Mouse (Mus musculus): ENCODE measurements around the gene Agbl4. TPM values are rescaled to one million over a fixed set of nuclear protein-coding genes. Genes with fewer than 3 reads are reported as not detected.

The Agbl4 gene
- polyA plus RNA-seq, 1 experiment from 2014 or later = 2.7 TPM

DNA sequence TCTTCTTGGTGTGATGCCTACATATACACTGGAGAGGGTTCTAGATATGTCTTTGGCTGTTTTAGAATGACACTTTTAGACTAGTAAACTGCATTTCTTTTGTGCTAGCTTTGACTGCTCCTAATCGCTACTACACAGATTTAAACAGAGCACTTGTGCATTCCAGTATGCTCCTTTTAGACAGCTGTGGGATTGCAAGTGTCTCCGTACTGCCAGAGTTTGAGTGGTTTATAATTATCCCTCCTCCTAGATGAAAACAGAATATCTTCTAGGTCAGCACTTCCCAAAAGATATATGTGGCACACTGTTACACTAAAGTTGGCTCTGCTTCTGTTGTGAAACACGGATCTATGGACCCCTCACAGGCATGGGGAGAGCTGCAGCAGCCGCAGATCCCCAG is 935.4 kb downstream of the Agbl4 start:
- Histone ChIP-seq H3K4me1 (replicated peaks; ENCODE audit: control insufficient read depth, insufficient read depth, low read length) (no peaks in the 10 kb centered on the region), H3K27me3 (replicated peaks; ENCODE audit: control insufficient read depth, insufficient read depth, low read length) (no peaks in the 10 kb centered on the region), H3K9ac (replicated peaks; ENCODE audit: low read depth, low read length) (no peak overlapping the region), H3K4me3 (replicated peaks; ENCODE audit: low read length) (no peak overlapping the region), H3K4me2 (ENCODE audit: low read length) (no peak overlapping the region), H3K27ac (ENCODE audit: low read length) (no peak overlapping the region), H3K9me3 (ENCODE audit: control insufficient read depth, low read length) (no peaks in the 10 kb centered on the region), H3K36me3 (ENCODE audit: control insufficient read depth, insufficient read depth) (no peaks in the 10 kb centered on the region)
- no peak for ATAC-seq
- WGBS = 85% methylated on average over 4 of the region's 4 CpGs

DNA sequence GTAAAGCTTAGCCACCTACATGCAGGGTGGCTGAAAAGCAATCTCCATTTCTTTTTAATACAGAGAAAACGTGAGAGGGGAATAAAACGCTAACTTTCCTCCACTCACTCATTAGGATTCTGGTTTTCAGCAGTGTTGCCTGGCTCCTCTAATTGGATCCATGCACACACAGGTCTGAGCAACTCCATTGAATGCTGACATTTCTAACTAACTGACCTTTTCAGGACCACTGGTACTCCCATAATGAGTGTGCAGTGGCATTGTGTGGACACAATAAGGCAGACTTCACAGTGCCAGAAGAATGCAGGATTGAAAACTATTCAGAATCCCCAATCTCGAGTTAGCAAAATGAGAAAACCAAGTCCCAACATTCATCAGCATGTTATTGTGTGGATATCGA is 952.5 kb downstream of the Agbl4 start:
- WGBS = 2% methylated on average over 4 of the region's 4 CpGs
- ATAC-seq = no peak
- Histone ChIP-seq H3K4me3 (replicated peaks; ENCODE audit: low read length) (no peak overlapping the region), H3K27me3 (replicated peaks; ENCODE audit: control insufficient read depth, insufficient read depth, low read length) (no peaks in the 10 kb centered on the region), H3K36me3 (ENCODE audit: control insufficient read depth, insufficient read depth) (no peaks in the 10 kb centered on the region), H3K4me2 (ENCODE audit: low read length) (no peak overlapping the region), H3K4me1 (replicated peaks; ENCODE audit: control insufficient read depth, insufficient read depth, low read length) (0 out of 2 replicates have a peak, but pooled peaks cover 2% of the 10 kb centered on the region), H3K9me3 (ENCODE audit: control insufficient read depth, low read length) (no peaks in the 10 kb centered on the region), H3K27ac (ENCODE audit: low read length) (no peak overlapping the region), H3K9ac (replicated peaks; ENCODE audit: low read depth, low read length) (no peak overlapping the region)

DNA sequence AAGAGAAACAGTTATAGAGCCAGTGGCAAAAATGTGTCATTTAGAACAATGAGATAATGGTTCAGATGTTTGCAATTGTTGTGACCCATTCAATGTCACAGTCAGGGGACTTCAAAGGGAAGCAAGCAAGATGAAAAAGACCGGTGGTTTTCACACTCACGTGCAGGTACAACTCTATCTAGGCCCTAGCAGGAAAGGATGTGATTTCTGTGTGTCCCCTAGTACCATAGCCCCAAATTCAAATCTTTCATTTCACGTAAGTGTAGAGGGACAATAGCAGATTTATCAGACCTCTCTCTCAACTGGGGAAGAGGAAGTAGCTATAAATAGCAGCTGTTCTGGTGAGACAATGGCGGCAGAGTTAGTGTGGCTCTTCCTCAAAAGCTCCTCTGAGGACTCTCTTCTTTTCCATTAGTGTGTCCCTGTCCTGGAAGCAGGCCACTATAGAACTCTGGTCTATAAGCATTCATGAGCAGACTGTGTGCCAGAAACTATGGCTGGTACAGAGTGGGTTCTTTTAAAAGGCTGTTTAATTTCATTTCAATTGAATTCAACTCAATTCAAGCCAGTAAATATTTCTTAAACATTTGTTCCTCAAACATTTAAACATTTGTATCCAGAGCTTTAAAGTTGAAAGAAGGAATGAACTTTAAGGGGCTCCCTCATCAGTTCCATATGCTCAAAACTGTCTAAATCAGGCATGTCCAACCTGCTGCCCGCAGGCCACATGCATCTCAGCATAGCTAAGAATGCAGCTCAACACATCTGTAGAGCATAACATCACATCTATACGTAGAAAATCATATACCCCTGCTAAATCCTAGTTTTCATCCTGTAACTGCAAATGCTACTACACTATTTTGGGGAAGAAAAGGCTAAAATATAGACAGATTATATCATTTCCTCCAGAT is 953.4 kb downstream of the Agbl4 start:
- no peaks in the 10 kb centered on the region for H3K27me3 ChIP-seq (replicated peaks; ENCODE audit: control insufficient read depth, insufficient read depth, low read length)
- H3K9me3 ChIP-seq (ENCODE audit: control insufficient read depth, low read length) = no peaks in the 10 kb centered on the region
- 38% methylated on average over 6 of the region's 6 CpGs for WGBS
- no peak overlapping the region for H3K4me3 ChIP-seq (replicated peaks; ENCODE audit: low read length)
- ATAC-seq = no peak
- no peaks in the 10 kb centered on the region for H3K36me3 ChIP-seq (ENCODE audit: control insufficient read depth, insufficient read depth)
- no peak overlapping the region for H3K4me2 ChIP-seq (ENCODE audit: low read length)
- H3K9ac ChIP-seq (replicated peaks; ENCODE audit: low read depth, low read length) = no peak overlapping the region
- H3K4me1 ChIP-seq (replicated peaks; ENCODE audit: control insufficient read depth, insufficient read depth, low read length) = 0 out of 2 replicates have a peak, but pooled peaks cover 2% of the 10 kb centered on the region
- no peak overlapping the region for H3K27ac ChIP-seq (ENCODE audit: low read length)

DNA sequence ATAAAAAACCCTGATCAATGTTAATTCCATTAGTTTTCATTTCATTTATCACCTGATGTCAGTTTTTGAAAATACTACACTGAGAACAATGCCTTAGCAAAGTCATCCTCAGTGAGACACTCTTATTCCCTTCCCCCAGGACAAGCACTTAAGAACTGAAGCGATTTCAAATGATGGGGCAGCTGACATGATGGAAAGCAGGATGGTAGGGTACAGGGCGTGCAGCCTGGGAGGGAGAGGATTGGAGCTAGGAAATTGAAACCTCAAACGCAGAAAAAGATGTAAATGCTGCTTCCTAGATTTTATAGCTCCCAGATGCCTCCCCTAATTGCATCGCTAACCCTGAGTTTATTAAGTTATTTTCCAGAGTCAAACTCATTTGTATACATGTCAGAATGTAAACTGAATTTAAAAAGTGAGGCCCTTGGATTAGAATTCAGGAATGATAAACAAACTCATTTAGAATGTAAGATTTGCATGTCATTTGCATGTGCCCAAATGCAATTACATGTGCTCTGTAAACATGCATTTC is 959.2 kb downstream of the Agbl4 start:
- H3K4me2 ChIP-seq (ENCODE audit: low read length) = no peak overlapping the region
- H3K4me3 ChIP-seq (replicated peaks; ENCODE audit: low read length) = no peak overlapping the region
- H3K27ac ChIP-seq (ENCODE audit: low read length) = no peak overlapping the region
- no peak for ATAC-seq
- H3K36me3 ChIP-seq (ENCODE audit: control insufficient read depth, insufficient read depth) = no peaks in the 10 kb centered on the region
- no peaks in the 10 kb centered on the region for H3K4me1 ChIP-seq (replicated peaks; ENCODE audit: control insufficient read depth, insufficient read depth, low read length)
- no peaks in the 10 kb centered on the region for H3K9me3 ChIP-seq (ENCODE audit: control insufficient read depth, low read length)
- H3K27me3 ChIP-seq (replicated peaks; ENCODE audit: control insufficient read depth, insufficient read depth, low read length) = no peaks in the 10 kb centered on the region
- WGBS = 65% methylated on average over 4 of the region's 4 CpGs
- H3K9ac ChIP-seq (replicated peaks; ENCODE audit: low read depth, low read length) = no peak overlapping the region

DNA sequence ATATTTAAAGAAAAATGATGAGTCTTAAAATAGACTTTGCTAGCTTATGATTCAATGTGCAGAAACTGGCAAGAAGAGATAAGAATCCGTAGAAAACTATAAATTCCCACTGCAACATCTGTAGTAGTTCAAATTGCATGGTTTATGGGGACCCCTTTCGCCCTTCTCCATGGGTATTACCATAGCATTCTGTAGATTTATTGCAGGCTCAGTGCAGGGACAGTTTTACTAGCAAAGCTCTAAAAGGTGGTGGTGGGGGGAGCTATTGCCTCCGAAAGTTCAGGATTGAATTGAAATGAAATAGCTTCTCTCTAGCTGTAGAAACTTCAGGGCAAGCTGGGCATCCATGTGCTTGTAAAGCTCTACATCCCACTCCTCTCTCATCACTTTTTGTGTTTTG is 959.7 kb downstream of the Agbl4 start:
- no peak overlapping the region for H3K4me3 ChIP-seq (replicated peaks; ENCODE audit: low read length)
- WGBS = 88% methylated on average over 3 of the region's 3 CpGs
- H3K27me3 ChIP-seq (replicated peaks; ENCODE audit: control insufficient read depth, insufficient read depth, low read length) = no peaks in the 10 kb centered on the region
- H3K27ac ChIP-seq (ENCODE audit: low read length) = no peak overlapping the region
- H3K4me1 ChIP-seq (replicated peaks; ENCODE audit: control insufficient read depth, insufficient read depth, low read length) = no peaks in the 10 kb centered on the region
- no peaks in the 10 kb centered on the region for H3K36me3 ChIP-seq (ENCODE audit: control insufficient read depth, insufficient read depth)
- H3K9ac ChIP-seq (replicated peaks; ENCODE audit: low read depth, low read length) = no peak overlapping the region
- ATAC-seq = no peak
- H3K9me3 ChIP-seq (ENCODE audit: control insufficient read depth, low read length) = no peaks in the 10 kb centered on the region
- H3K4me2 ChIP-seq (ENCODE audit: low read length) = no peak overlapping the region

DNA sequence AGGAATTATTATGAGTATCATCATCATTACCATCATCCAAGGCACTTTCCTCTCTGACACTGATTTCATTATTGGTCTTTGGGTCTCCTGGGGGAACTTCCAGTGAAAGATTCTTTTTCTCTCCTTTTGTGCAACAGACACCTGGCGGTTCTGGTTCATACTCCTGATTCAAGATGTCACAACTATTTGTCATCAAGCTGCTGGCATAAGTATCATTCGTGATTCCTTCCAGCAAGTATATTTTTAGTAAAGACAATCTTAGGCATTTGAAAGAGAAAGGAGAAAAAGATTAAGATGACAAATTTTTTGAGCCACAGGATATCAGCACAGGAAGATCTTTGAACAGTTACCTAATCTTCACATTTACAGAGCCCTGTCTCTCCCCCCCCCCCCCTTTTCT is 966.7 kb downstream of the Agbl4 start:
- Histone ChIP-seq H3K9ac (replicated peaks; ENCODE audit: low read depth, low read length) (no peak overlapping the region), H3K4me1 (replicated peaks; ENCODE audit: control insufficient read depth, insufficient read depth, low read length) (no peaks in the 10 kb centered on the region), H3K4me3 (replicated peaks; ENCODE audit: low read length) (no peak overlapping the region), H3K27ac (ENCODE audit: low read length) (no peak overlapping the region), H3K4me2 (ENCODE audit: low read length) (no peak overlapping the region), H3K27me3 (replicated peaks; ENCODE audit: control insufficient read depth, insufficient read depth, low read length) (no peaks in the 10 kb centered on the region), H3K36me3 (ENCODE audit: control insufficient read depth, insufficient read depth) (no peaks in the 10 kb centered on the region), H3K9me3 (ENCODE audit: control insufficient read depth, low read length) (no peaks in the 10 kb centered on the region)
- ATAC-seq = no peak
- WGBS = 84% methylated on average over 2 of the region's 2 CpGs

DNA sequence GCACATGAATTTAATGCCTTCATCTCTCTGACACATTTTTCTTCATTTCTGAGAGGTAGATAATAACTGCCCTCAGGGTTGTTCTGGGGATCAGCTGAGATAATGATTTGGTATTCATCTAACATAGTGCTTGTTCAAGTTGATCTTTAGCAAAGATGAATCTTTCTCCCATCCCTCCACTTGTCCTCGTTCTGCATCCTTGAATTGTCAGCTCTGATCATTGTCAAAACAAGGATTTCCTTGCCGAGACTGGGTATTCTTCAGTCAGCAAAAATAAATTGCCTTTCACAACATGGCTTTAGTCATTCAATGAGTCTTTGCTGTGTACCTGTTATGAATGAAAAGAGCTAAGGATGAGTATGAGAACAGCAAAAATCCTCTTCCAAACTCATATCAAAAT is 970.3 kb downstream of the Agbl4 start:
- Histone ChIP-seq H3K36me3 (ENCODE audit: control insufficient read depth, insufficient read depth) (no peaks in the 10 kb centered on the region), H3K4me1 (replicated peaks; ENCODE audit: control insufficient read depth, insufficient read depth, low read length) (no peaks in the 10 kb centered on the region), H3K9me3 (ENCODE audit: control insufficient read depth, low read length) (no peaks in the 10 kb centered on the region), H3K9ac (replicated peaks; ENCODE audit: low read depth, low read length) (no peak overlapping the region), H3K4me3 (replicated peaks; ENCODE audit: low read length) (no peak overlapping the region), H3K27ac (ENCODE audit: low read length) (no peak overlapping the region), H3K27me3 (replicated peaks; ENCODE audit: control insufficient read depth, insufficient read depth, low read length) (no peaks in the 10 kb centered on the region), H3K4me2 (ENCODE audit: low read length) (no peak overlapping the region)
- WGBS = 70% methylated on average over 2 of the region's 2 CpGs
- ATAC-seq = no peak

DNA sequence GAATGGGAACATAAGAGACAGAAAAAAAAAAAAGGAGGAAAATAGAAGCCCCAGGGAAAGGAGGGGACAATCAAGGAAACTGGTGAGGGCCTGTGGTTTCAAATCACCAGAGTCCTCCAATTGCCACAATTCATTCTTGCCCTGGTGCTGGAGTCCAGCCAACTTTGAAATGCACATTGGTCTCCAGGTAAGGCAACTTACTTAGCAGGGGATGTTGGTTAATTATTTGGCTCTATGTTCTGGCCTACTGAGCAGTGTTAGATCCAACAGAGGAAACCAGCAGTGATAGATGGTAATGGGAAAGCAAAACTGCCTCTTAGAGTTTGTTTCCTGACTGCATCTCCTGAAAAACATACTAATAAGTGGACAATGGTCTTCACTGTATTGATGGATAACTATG is 979.7 kb downstream of the Agbl4 start:
- Histone ChIP-seq H3K4me2 (ENCODE audit: low read length) (no peak overlapping the region), H3K9me3 (ENCODE audit: control insufficient read depth, low read length) (no peaks in the 10 kb centered on the region), H3K9ac (replicated peaks; ENCODE audit: low read depth, low read length) (no peak overlapping the region), H3K36me3 (ENCODE audit: control insufficient read depth, insufficient read depth) (no peaks in the 10 kb centered on the region), H3K4me1 (replicated peaks; ENCODE audit: control insufficient read depth, insufficient read depth, low read length) (no peaks in the 10 kb centered on the region), H3K27ac (ENCODE audit: low read length) (no peak overlapping the region), H3K27me3 (replicated peaks; ENCODE audit: control insufficient read depth, insufficient read depth, low read length) (no peaks in the 10 kb centered on the region), H3K4me3 (replicated peaks; ENCODE audit: low read length) (no peak overlapping the region)
- ATAC-seq = no peak

DNA sequence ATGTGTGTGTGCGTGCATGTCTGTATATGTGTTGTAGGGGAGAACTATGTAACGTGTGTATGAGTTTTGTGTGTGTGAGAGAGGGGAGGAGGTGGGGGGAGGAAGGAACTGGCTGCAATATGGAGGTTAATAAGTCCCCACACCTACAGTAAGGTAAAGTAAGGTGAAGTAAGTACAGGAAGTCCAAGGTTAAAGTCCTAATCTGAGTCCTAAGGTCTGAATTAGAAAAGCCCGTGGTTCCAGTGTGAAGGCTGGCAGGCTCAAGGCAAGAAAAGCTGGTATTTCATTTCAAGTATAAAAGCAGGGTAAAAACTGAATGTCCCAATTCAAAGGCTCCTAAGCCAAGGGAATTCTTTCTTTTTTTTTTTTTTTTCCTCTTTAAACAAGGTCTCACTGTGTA is 980.6 kb downstream of the Agbl4 start:
- no peaks in the 10 kb centered on the region for H3K36me3 ChIP-seq (ENCODE audit: control insufficient read depth, insufficient read depth)
- 87% methylated on average over 3 of the region's 3 CpGs for WGBS
- H3K4me1 ChIP-seq (replicated peaks; ENCODE audit: control insufficient read depth, insufficient read depth, low read length) = no peaks in the 10 kb centered on the region
- no peak overlapping the region for H3K4me3 ChIP-seq (replicated peaks; ENCODE audit: low read length)
- H3K4me2 ChIP-seq (ENCODE audit: low read length) = no peak overlapping the region
- no peaks in the 10 kb centered on the region for H3K27me3 ChIP-seq (replicated peaks; ENCODE audit: control insufficient read depth, insufficient read depth, low read length)
- no peak overlapping the region for H3K9ac ChIP-seq (replicated peaks; ENCODE audit: low read depth, low read length)
- no peak for ATAC-seq
- H3K9me3 ChIP-seq (ENCODE audit: control insufficient read depth, low read length) = no peaks in the 10 kb centered on the region
- H3K27ac ChIP-seq (ENCODE audit: low read length) = no peak overlapping the region
